1 mouse cellular context compared by ENCODE assay signal in genomic region chr11:50216724-50217366, GRCm38 (mm10).
TF ChIP-seq lines count a peak whose summit lies in the region.

No protein-coding gene starts in this region.

TF ChIP-seq in CH12.LX, 34 proteins besides CTCF, POLR2A, EP300 and RAD21:
- TF ChIP-seq NRF1 (IDR thresholded peaks at IDR 0.05; ENCODE audit: low read depth, low read length) (no peak), TBP (conservative IDR thresholded peaks at IDR 0.05; ENCODE audit: low read depth, low read length) (0 out of 2 replicates have a peak, but pooled peaks have one; percentile 21), MYC (IDR thresholded peaks at IDR 0.05; ENCODE audit: low read depth, low read length) (no peak), TCF12 (IDR thresholded peaks at IDR 0.05; ENCODE audit: low read depth, low read length) (0 out of 2 replicates have a peak, but pooled peaks have one; percentile 16), IRF4 (IDR thresholded peaks at IDR 0.05; ENCODE audit: low read depth, low read length) (peak; percentile 86), E2F4 (IDR thresholded peaks at IDR 0.05; ENCODE audit: insufficient replicate concordance, low read depth, low read length) (no peak), MXI1 (IDR thresholded peaks at IDR 0.05; ENCODE audit: low read depth, low read length) (0 out of 2 replicates have a peak, but pooled peaks have one; percentile 1)
